Mouse (Mus musculus): ENCODE measurements around the gene Gm6482. TPM values are rescaled to one million over a fixed set of nuclear protein-coding genes. Genes with fewer than 3 reads are reported as not detected.
"Not testable (repeated sequence)": the region's sequence is repeated elsewhere in the genome, so short reads cannot be mapped to it uniquely, and the experiment has no call there.

Gm6482 gene
- not detected in 2 replicates for total RNA-seq (2015; ENCODE audit: low replicate concordance)
- total RNA-seq (2017; ENCODE audit: low replicate concordance) = not detected in 2 replicates

DNA sequence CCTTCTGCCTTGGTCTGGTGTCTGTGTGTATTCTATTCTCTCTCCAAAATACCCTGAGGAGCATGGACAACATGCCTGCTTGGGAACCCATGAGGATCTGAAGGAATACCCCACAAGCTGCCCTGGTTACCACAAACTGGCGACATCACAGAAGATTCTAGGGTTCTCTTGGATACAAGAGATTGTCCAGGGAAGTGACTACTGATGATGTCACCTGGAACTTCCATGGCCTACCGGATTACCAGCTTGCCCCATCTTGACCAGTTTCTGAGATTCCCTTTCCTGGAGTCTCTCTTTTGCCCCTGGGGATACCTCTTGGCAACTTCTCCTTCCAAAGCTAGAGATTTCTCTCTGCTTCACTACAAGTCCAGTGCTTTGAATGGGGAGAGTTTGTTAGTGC lies at the start of gene Gm6482:
TSS of gene Gm6482 (minus strand) at position 101 of the 400 bp plus-strand sequence.
- not testable (repeated sequence) for ATAC-seq (replicated peaks; ENCODE audit: low FRiP score, poor library complexity, severe bottlenecking)

- not testable (repeated sequence) for ATAC-seq (replicated peaks; ENCODE audit: low FRiP score, poor library complexity, severe bottlenecking)
Observed at GRCm38 (mm10) chr14:41453418-41453817, 45.3 kb upstream of the Gm6482 start, which contains the start of gene Gm7954. Gene Gm7954 (minus strand): TSS chr14:41453518.

DNA sequence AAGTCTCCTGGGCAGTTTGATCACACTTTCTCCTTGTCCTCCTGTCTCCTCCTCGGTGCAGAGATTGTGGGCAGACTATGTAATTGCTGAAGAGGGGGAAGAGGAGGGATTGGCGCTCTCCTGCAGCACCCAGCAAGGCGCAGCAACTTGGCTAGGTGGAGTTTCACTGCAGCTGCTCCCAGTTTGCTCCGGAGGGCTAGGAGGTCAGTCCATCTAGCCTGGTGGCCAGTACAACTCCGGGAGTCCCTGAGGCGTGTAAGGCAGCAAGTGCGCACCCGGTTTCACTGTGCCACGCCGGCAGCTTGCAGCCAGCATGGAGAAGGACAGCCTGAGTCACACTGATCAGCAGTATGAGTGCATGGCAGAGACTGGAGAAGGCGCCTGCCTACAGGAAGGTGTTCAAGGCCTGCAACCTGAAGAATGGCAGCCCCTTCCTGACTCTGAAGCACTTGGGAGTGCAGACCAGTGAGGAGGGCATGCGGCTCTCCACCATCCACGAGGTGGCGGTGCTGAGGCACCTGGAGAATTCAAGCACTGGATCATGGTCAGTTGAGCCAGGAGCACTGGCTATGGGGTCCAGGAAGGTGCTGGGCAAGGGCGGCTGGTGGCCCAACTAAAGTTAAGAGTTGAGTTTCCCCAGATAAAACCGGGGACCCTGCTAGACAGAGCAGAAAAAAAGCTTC lies 17.5 kb upstream of the Gm6482 start:
- ATAC-seq (replicated peaks; ENCODE audit: low FRiP score, poor library complexity, severe bottlenecking) = not testable (repeated sequence)

DNA sequence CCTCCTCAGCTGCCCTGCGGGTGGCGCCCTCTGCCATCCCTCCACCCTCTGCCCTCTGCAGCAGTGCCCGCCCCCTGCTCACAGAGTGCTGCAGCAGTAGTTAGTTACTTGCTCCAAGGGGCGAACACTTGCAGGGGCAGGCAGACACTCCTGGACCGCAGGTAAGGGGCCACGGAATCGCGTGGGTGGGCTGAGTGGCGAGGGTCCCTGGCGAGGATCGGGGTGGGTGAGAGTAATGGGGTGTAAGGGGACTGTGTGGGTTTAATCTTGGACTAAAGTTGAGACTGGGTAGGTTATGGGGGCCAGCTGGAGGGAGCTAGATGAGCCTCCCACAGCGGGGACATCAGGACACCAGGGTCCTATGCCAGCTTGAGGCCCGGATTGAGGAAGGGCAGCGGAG lies 16.6 kb upstream of the Gm6482 start:
- not testable (repeated sequence) for ATAC-seq (replicated peaks; ENCODE audit: low FRiP score, poor library complexity, severe bottlenecking)

GRCm38 (mm10) chr14:41386279-41386678 lies 21.8 kb downstream of the Gm6482 start, which contains the start of gene Gm7945:
Gene Gm7945 (minus strand): TSS chr14:41386379.
- ATAC-seq (replicated peaks; ENCODE audit: low FRiP score, poor library complexity, severe bottlenecking) = not testable (repeated sequence)

Other genes with a start within 250 kb of the Gm6482 start
- not detected in 2 replicates for gene Sftpd, start 223.1 kb downstream of the Gm6482 start, total RNA-seq (2015; ENCODE audit: low replicate concordance)
- gene Sftpd, start 223.1 kb downstream of the Gm6482 start, total RNA-seq (2017; ENCODE audit: low replicate concordance) = not detected in 2 replicates
- not detected in 2 replicates for gene Gm2832, start 129.5 kb downstream of the Gm6482 start, total RNA-seq (2015; ENCODE audit: low replicate concordance)
- not detected in 2 replicates for gene Gm2832, start 129.5 kb downstream of the Gm6482 start, total RNA-seq (2017; ENCODE audit: low replicate concordance)
- not detected in 2 replicates for gene Gm5798, start 59.7 kb downstream of the Gm6482 start, total RNA-seq (2015; ENCODE audit: low replicate concordance)
- gene Gm5798, start 59.7 kb downstream of the Gm6482 start, total RNA-seq (2017; ENCODE audit: low replicate concordance) = not detected in 2 replicates
- not detected in 2 replicates for gene Gm7945, start 21.9 kb downstream of the Gm6482 start, total RNA-seq (2015; ENCODE audit: low replicate concordance)
- not detected in 2 replicates for gene Gm7945, start 21.9 kb downstream of the Gm6482 start, total RNA-seq (2017; ENCODE audit: low replicate concordance)
- not detected in 2 replicates for gene Gm7954, start 45.2 kb upstream of the Gm6482 start, total RNA-seq (2015; ENCODE audit: low replicate concordance)
- gene Gm7954, start 45.2 kb upstream of the Gm6482 start, total RNA-seq (2017; ENCODE audit: low replicate concordance) = not detected in 2 replicates
- not detected in 2 replicates for gene Gm3486, start 81.2 kb upstream of the Gm6482 start, total RNA-seq (2015; ENCODE audit: low replicate concordance)
- gene Gm3486, start 81.2 kb upstream of the Gm6482 start, total RNA-seq (2017; ENCODE audit: low replicate concordance) = not detected in 2 replicates
- gene Gm7970, start 147.3 kb upstream of the Gm6482 start, total RNA-seq (2015; ENCODE audit: low replicate concordance) = not detected in 2 replicates
- gene Gm7970, start 147.3 kb upstream of the Gm6482 start, total RNA-seq (2017; ENCODE audit: low replicate concordance) = not detected in 2 replicates
- not detected in 2 replicates for gene 1700049E17Rik2, start 164.9 kb upstream of the Gm6482 start, total RNA-seq (2015; ENCODE audit: low replicate concordance)
- gene 1700049E17Rik2, start 164.9 kb upstream of the Gm6482 start, total RNA-seq (2017; ENCODE audit: low replicate concordance) = not detected in 2 replicates
- not detected in 2 replicates for gene Gm3072, start 216.3 kb upstream of the Gm6482 start, total RNA-seq (2015; ENCODE audit: low replicate concordance)
- not detected in 2 replicates for gene Gm3072, start 216.3 kb upstream of the Gm6482 start, total RNA-seq (2017; ENCODE audit: low replicate concordance)
- not detected in 2 replicates for gene Gm3676, start 238.2 kb upstream of the Gm6482 start, total RNA-seq (2015; ENCODE audit: low replicate concordance)
- gene Gm3676, start 238.2 kb upstream of the Gm6482 start, total RNA-seq (2017; ENCODE audit: low replicate concordance) = not detected in 2 replicates

All from erythroid progenitor cell, adult 5-6 weeks (primary cell).